In the genomic region with DNA sequence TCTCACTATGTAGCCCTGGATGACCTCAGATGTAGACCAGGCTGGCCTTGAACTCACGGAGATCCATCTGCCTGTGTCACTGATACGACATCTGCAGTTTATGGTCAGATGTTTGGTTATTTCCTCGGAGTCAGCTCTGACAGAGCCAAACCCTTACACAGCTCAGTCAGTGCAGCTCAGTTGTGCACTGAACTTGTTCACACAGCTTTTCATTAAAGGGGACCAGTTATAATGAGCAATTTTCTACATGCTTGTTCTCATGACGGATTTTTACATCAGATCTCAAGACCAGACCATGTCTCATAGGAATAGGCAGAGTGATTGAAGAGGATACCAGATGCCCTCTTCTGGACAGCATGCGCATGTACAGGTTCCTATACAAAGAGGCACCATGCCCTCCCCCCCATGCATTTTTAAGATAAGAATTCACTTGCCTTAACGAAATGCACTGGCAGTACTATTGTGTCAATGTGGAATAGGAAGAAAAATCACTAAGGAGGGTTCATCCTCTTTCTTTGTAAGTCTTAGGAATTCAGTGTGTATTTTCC, we compare ENCODE assay signal across 10 mouse cellular contexts. TPM values are rescaled to one million over a fixed set of nuclear protein-coding genes. Genes with fewer than 3 reads are reported as not detected.
A peak's percentile ranks its signal among the peaks of the same experiment; 100 is the strongest.
DNase-seq lines count a peak whose midpoint lies in the region; ATAC-seq and TF ChIP-seq lines count a peak whose summit lies in the region.
"Had no signal": no experiment of that assay in that cellular context is flagged by ENCODE, and none has a peak within 500 bp of the region (broad histone marks: within the 10 kb centered on the region; RNA-seq: fewer than 3 reads in every experiment).

No protein-coding gene starts in this region.

- no peak for ATAC-seq in kidney, embryonic 16.5 days (ENCODE audit: low FRiP score, low TSS enrichment)
- peak; percentile 43 for ATAC-seq in activated CD4-positive, CD25-positive, alpha-beta regulatory T cell, adult 4 months
- ATAC-seq in hindbrain, postnatal 0 days = peak; percentile 69; the same call in 1 of the 2 replicates
- 0 out of 2 replicates have a peak, but pooled peaks have one; percentile 23 for ATAC-seq in neutrophil, adult 5-6 weeks (ENCODE audit: extremely low read depth, insufficient number of reproducible peaks, low FRiP score, poor library complexity, severe bottlenecking)

- H3K9ac ChIP-seq in kidney, embryonic 16.5 days (replicated peaks; ENCODE audit: low read length) = no peak overlapping the region
- H3K9ac ChIP-seq in hindbrain, postnatal 0 days (replicated peaks; ENCODE audit: low read length) = no peak overlapping the region
- H3K9ac ChIP-seq: embryonic facial prominence, embryonic 15.5 days; limb, embryonic 13.5 days had no signal

- 60% methylated on average over 6 of the region's 6 CpGs for WGBS in kidney, embryonic 16.5 days
- WGBS in hindbrain, postnatal 0 days = 58% methylated on average over 6 of the region's 6 CpGs

- no peaks in the 10 kb centered on the region for H3K4me1 ChIP-seq in kidney, embryonic 16.5 days (ENCODE audit: insufficient read depth, low read length)
- H3K4me1 ChIP-seq in E14TG2a.4 (replicated peaks; ENCODE audit: low read depth, low read length) = peaks cover 7% of the 10 kb centered on the region; the same call in 1 of the 2 replicates
- H3K4me1 ChIP-seq in hindbrain, postnatal 0 days (ENCODE audit: insufficient read depth, low read length) = no peaks in the 10 kb centered on the region
- H3K4me1 ChIP-seq: embryonic facial prominence, embryonic 15.5 days; limb, embryonic 13.5 days had no signal

- peak; percentile 58 for TF ChIP-seq CTCF in E14TG2a.4 (conservative IDR thresholded peaks at IDR 0.05; ENCODE audit: low read length)
- TF ChIP-seq CTCF in hindbrain, postnatal 0 days (IDR thresholded peaks at IDR 0.05; ENCODE audit: low read depth) = peak; percentile 67

- no peak overlapping the region for H3K4me3 ChIP-seq in kidney, embryonic 16.5 days (ENCODE audit: low read length)
- no peak overlapping the region for H3K4me3 ChIP-seq in E14TG2a.4 (replicated peaks; ENCODE audit: low read length)
- H3K4me3 ChIP-seq in hindbrain, postnatal 0 days (ENCODE audit: low read length) = no peak overlapping the region
- H3K4me3 ChIP-seq: embryonic facial prominence, embryonic 15.5 days; limb, embryonic 13.5 days had no signal

- no peaks in the 10 kb centered on the region for H3K36me3 ChIP-seq in kidney, embryonic 16.5 days (ENCODE audit: insufficient read depth, low read length)
- no peaks in the 10 kb centered on the region for H3K36me3 ChIP-seq in E14TG2a.4 (ENCODE audit: insufficient read depth, low read length)
- H3K36me3 ChIP-seq in hindbrain, postnatal 0 days (ENCODE audit: insufficient read depth, low read length) = no peaks in the 10 kb centered on the region
- H3K36me3 ChIP-seq: embryonic facial prominence, embryonic 15.5 days; limb, embryonic 13.5 days had no signal

- no peak overlapping the region for H3K27ac ChIP-seq in kidney, embryonic 16.5 days (ENCODE audit: low read length)
- H3K27ac ChIP-seq in hindbrain, postnatal 0 days = no peak overlapping the region
- H3K27ac ChIP-seq: embryonic facial prominence, embryonic 15.5 days; limb, embryonic 13.5 days had no signal

- H3K4me2 ChIP-seq in kidney, embryonic 16.5 days (replicated peaks; ENCODE audit: low read depth, low read length) = no peak overlapping the region
- no peak overlapping the region for H3K4me2 ChIP-seq in hindbrain, postnatal 0 days (ENCODE audit: low read depth, low read length)
- H3K4me2 ChIP-seq: embryonic facial prominence, embryonic 15.5 days; limb, embryonic 13.5 days had no signal

- DNase-seq in kidney, adult 9 months = peak; percentile 47
- peak; percentile 53 for DNase-seq in hindbrain, postnatal 0 days (ENCODE audit: low spot score)
- no peak for DNase-seq in spleen, adult 18-20 months
- DNase-seq in cerebellum, postnatal 36 days = no peak

- no peaks in the 10 kb centered on the region for H3K27me3 ChIP-seq in kidney, embryonic 16.5 days (ENCODE audit: insufficient read depth, low read length)
- no peaks in the 10 kb centered on the region for H3K27me3 ChIP-seq in E14TG2a.4 (ENCODE audit: insufficient read depth, low read length)
- H3K27me3 ChIP-seq in hindbrain, postnatal 0 days (ENCODE audit: insufficient read depth, low read length) = no peaks in the 10 kb centered on the region
- H3K27me3 ChIP-seq: embryonic facial prominence, embryonic 15.5 days; limb, embryonic 13.5 days had no signal

- H3K9me3 ChIP-seq in kidney, embryonic 16.5 days (ENCODE audit: low read length) = 0 out of 2 replicates have a peak, but pooled peaks cover 2% of the 10 kb centered on the region
- H3K9me3 ChIP-seq in E14TG2a.4 (ENCODE audit: low read length) = no peaks in the 10 kb centered on the region
- no peaks in the 10 kb centered on the region for H3K9me3 ChIP-seq in hindbrain, postnatal 0 days (ENCODE audit: low read length)
- H3K9me3 ChIP-seq: embryonic facial prominence, embryonic 15.5 days; limb, embryonic 13.5 days had no signal

RNA-seq across cellular contexts. Expression of gene Havcr1, which starts 1.6 kb away (rescaled TPM):
- 0.33 and 0.62 TPM in 2 replicates for polyA plus RNA-seq in kidney, embryonic 16.5 days (2015; fragmentation: Nextera tagmentation; extraction: Ambion mirVana)
- not detected for polyA plus RNA-seq in activated CD4-positive, CD25-positive, alpha-beta regulatory T cell, adult 4 months (2017; shearing (Covaris generic))
- not detected in 2 replicates for total RNA-seq in hindbrain, postnatal 0 days (2014; rRNA removed)
- polyA plus RNA-seq in hindbrain, postnatal 0 days (2015; fragmentation: Nextera tagmentation; extraction: Ambion mirVana) = not detected in 2 replicates
- total RNA-seq in neutrophil, adult 5-6 weeks (2017) = not detected in 2 replicates

RNA-seq across cellular contexts. Expression of gene Timd2, which starts 26.5 kb away (rescaled TPM):
- polyA plus RNA-seq in kidney, embryonic 16.5 days (2015; fragmentation: Nextera tagmentation; extraction: Ambion mirVana) = 0.30 and 0.36 TPM in 2 replicates
- under 1 TPM in 1 of 2 experiments, not detected in 1; 0.20 TPM for polyA plus RNA-seq in activated CD4-positive, CD25-positive, alpha-beta regulatory T cell, adult 4 months (2017; shearing (Covaris generic))
- 0.05 and 0.29 TPM in 2 replicates for total RNA-seq in hindbrain, postnatal 0 days (2014; rRNA removed)
- polyA plus RNA-seq in hindbrain, postnatal 0 days (2015; fragmentation: Nextera tagmentation; extraction: Ambion mirVana) = 0.06 TPM in 1 of 2 replicates, not detected in the other
- total RNA-seq in neutrophil, adult 5-6 weeks (2017) = not detected in 2 replicates
- polyA plus RNA-seq: limb, embryonic 13.5 days had no signal

Comparison
In these comparisons a context has a peak if more than half of its experiments do, and no peak if none do; other contexts are left out.
1. DNase-seq: peak in kidney, adult 9 months (single experiment) and hindbrain, postnatal 0 days (single experiment); none in spleen, adult 18-20 months (0 of 2) and cerebellum, postnatal 36 days (0 of 2).